Mouse (Mus musculus) lung, embryonic 14.5 days (tissue): ENCODE measurements at regions not wholly inside any gene's neighbourhood (a gene's known extent, or its start where the extent isn't known, plus 50 kb on each side); places are given as distances from the start of the nearest gene placed in this dataset.

ENCODE experiments used
- ATAC-seq: fragments of 200-750 bp; cut with Nextera tagmentation; 2 replicates; pipeline ENCODE4 v1.8.0; 2017; ENCODE audit warnings: mild to moderate bottlenecking, moderate TSS enrichment, moderate library complexity; ENCODE audit not compliant: insufficient read depth
- DNase-seq: peaks from one replicate; pipeline ENCODE4 v3.0.0-alpha.2; 2015
- H3K27ac ChIP-seq: fragments of 300-500 bp; sonication (generic); 2 replicates; pipeline ENCODE4 v1.5.1; 2014; ENCODE audit warnings: low read depth, mild to moderate bottlenecking, moderate library complexity
- H3K27me3 ChIP-seq: fragments of 300-500 bp; sonication (generic); 2 replicates; pipeline ENCODE4 v1.6.1; 2014; ENCODE audit warnings: low read length, control low read depth; ENCODE audit not compliant: insufficient read depth
- H3K36me3 ChIP-seq: fragments of 300-500 bp; sonication (generic); 2 replicates; pipeline ENCODE4 v1.6.1; 2014; ENCODE audit warnings: control low read depth; ENCODE audit not compliant: insufficient read depth
- H3K4me1 ChIP-seq: fragments of 300-500 bp; sonication (generic); 2 replicates; pipeline ENCODE4 v1.6.1; 2014; ENCODE audit warnings: antibody characterized with exemption, control low read depth; ENCODE audit not compliant: insufficient read depth
- H3K4me2 ChIP-seq: fragments of 300-500 bp; sonication (generic); 2 replicates; pipeline ENCODE4 v1.6.1; 2014; ENCODE audit warnings: mild to moderate bottlenecking
- H3K4me3 ChIP-seq: fragments of 300-500 bp; sonication (generic); 2 replicates; pipeline ENCODE4 v1.5.1; 2014; ENCODE audit warnings: low read depth, low read length
- H3K9ac ChIP-seq: fragments of 300-500 bp; sonication (generic); 2 replicates; pipeline ENCODE4 v1.6.1; 2014
- H3K9me3 ChIP-seq: fragments of 300-500 bp; sonication (generic); 2 replicates; pipeline ENCODE4 v1.6.1; 2016; ENCODE audit warnings: low read depth, low read length, control low read depth
- CTCF ChIP-seq: IDR thresholded peaks from 2 replicates; pipeline ENCODE4 v1.5.1; 2016; ENCODE audit warnings: antibody characterized with exemption, low read depth
- WGBS: fragments of 180-500 bp; shearing (Covaris S2); extraction: QIAGEN DNeasy Blood & Tissue Kit; methylation state at CpG from one replicate; pipeline ENCODE4 v1.1.7; 2014; 5-methylcytosine and 5-hydroxymethylcytosine counted together
- microRNA counts: library from miRNA; unstranded; fragments of <30 nt; microRNA quantifications from one replicate; lab custom pipeline; 2016
- microRNA-seq: library from miRNA; unstranded; fragments of <30 nt; microRNA quantifications from one replicate; pipeline ENCODE4, GENCODE M21; 2016; ENCODE audit warnings: borderline number of aligned reads

DNA sequence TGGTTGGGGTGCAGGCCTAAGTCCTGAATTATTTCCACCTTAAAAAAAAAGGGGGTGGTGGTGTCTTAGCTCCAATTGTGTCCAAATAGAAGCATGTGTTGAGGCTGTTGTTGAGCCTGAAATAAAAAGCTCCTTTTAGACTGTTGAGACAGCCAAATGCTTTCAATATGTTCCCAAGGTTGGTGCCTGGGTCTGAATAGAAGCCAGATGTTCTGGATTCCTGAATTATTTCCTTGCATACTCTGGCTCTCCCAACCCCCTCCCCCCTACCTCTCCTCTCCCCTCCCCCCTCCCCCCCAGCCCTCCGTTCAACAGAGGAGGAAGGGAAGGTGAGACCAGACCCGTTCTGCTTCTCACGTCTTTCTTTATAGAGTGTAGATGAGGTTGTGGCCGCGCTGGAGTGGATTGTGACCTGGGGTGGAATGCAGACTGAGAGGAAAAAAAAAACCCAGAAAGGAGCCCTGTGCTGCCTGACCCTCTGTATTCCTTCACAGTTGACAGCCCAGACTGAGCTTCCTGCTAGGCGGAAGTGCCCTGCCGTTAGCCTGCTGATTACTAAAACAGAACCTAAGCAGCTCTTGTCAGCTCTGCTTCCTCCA is 50.9 kb upstream of the Ubash3b start:
- WGBS = under 1% methylated on average over 7 of the region's 7 CpGs
- Histone ChIP-seq H3K9ac (peak overlapping the region; percentile 4; the same call in 1 of the 2 replicates), H3K4me1 (0 out of 2 replicates have a peak, but pooled peaks cover 4% of the 10 kb centered on the region), H3K4me2 (peak overlapping the region; percentile 49), H3K36me3 (no peaks in the 10 kb centered on the region), H3K9me3 (no peaks in the 10 kb centered on the region), H3K27ac (peak overlapping the region; percentile 80), H3K4me3 (no peak overlapping the region), H3K27me3 (no peaks in the 10 kb centered on the region)
- DNase-seq = peak; percentile 80
- no peak for TF ChIP-seq CTCF
- peak; percentile 66 for ATAC-seq

DNA sequence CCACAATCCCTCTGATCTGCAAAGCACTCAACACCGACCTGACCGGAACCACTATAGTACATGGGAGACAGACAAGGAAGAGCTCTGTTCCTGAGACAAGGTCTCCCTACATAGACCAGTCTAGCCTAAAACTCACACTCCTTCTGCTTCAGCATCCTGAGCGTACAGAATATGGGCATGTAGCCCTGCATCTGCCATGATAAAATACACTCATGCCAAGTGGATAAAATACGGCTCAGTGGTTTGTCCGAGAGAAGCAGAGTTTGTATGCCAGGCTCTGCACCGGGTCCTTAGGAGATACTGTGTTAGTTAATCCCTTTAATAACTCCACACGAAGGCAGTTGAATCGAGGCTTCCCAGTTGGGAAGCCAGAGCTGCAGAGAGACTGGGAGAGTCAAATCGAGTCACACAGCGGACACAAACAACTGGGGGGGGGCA is 50.4 kb upstream of the Ubash3b start:
- DNase-seq = no peak

More for the DNA sequence above, 50.4 kb upstream of the Ubash3b start:
- Histone ChIP-seq H3K4me1 (0 out of 2 replicates have a peak, but pooled peaks cover 4% of the 10 kb centered on the region), H3K27ac (peak overlapping the region; percentile 80), H3K27me3 (no peaks in the 10 kb centered on the region), H3K9me3 (no peaks in the 10 kb centered on the region), H3K9ac (no peak overlapping the region), H3K4me3 (no peak overlapping the region), H3K4me2 (peak overlapping the region; percentile 49), H3K36me3 (no peaks in the 10 kb centered on the region)
- ATAC-seq = no peak
- no peak for TF ChIP-seq CTCF
- 51% methylated on average over 10 of the region's 10 CpGs for WGBS

MicroRNA genes in the stretch of these regions (microRNA counts, 519-probe panel; counts per million panel counts)
- 3,405 counts per million, percentile 68 among the panel's probes with 10 or more counts for microRNA mmu-miR-100 (lab: Ali Mortazavi, UCI)
- 2,254 counts per million, percentile 34 among the panel's probes with 10 or more counts for microRNA mmu-miR-125b-3p (lab: Ali Mortazavi, UCI)

Small RNA genes in the stretch of these regions (microRNA-seq; reads per million reads assigned to microRNA genes)
- gene Mir100 (2,918 reads per million, percentile 84 among the genes with 10 or more reads in this experiment), gene Mir125b-1 (360 reads per million, percentile 62 among the genes with 10 or more reads in this experiment), gene Mirlet7a-2 (199 reads per million, percentile 57 among the genes with 10 or more reads in this experiment)
